Mouse (Mus musculus): ENCODE measurements around the gene Tjp3.
"Not testable (repeated sequence)": the region's sequence is repeated elsewhere in the genome, so short reads cannot be mapped to it uniquely, and the experiment has no call there.

Tjp3 gene

GRCm38 (mm10) chr10:81229735-81230437 lies 61.5 kb downstream of the Tjp3 start:
- no peak for DNase-seq

- not testable (repeated sequence) for DNase-seq
Observed at GRCm38 (mm10) chr10:81223731-81224130, 67.7 kb downstream of the Tjp3 start.

Measured in spleen, adult 18-20 months (tissue).